ENCODE assay signal across 28 mouse cellular contexts in the genomic region with DNA sequence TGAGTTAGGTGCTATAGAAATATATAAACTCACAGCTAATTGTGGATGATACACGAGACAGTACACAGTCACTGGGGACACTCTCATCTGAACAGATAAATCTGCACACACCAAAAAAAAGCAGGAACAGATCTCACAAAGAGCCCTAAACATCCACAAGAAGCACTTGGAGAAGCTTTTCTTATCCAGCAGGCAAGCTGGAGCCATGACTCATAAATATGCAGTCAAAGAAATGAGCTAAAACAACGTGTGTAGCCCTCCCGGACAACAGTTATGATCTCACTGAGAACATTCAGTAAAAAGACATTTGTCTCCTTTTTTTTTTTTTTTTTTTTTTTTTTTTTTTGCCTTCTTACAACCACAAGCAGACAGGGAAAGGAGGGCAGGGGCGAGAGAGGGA.
DNase-seq lines count a peak whose midpoint lies in the region; ATAC-seq lines count a peak whose summit lies in the region.
"Had no signal": no experiment of that assay in that cellular context is flagged by ENCODE, and none has a peak within 500 bp of the region (broad histone marks: within the 10 kb centered on the region; RNA-seq: fewer than 3 reads in every experiment).

No protein-coding gene starts in this region.

- DNase-seq in intestine, embryonic 14.5 days (ENCODE audit: low spot score), result peak; percentile 42
- peak; percentile 15 for DNase-seq in right cerebral cortex, adult 18-20 months
- no peak for DNase-seq in right cerebral cortex, postnatal 25 days
- DNase-seq in brain, adult 2 months (ENCODE audit: low read depth, low spot score), result peak; percentile 27
- no peak for DNase-seq in testis, postnatal 10 days (ENCODE audit: low spot score)
- DNase-seq in cerebellum, postnatal 36 days, result no peak
- DNase-seq: adrenal gland, postnatal 10 days; adrenal gland, postnatal 36 days; cerebellum, adult 11 months; cerebellum, adult 2 months; cerebellum, adult 9-11 months; cerebellum, postnatal 25 days; embryo, embryonic 11 days; gastrocnemius, adult 2 months; gastrocnemius, postnatal 14 days; heart, adult 11 months had no signal

- H3K27ac ChIP-seq in intestine, embryonic 14.5 days (ENCODE audit: low read depth), result no peak overlapping the region
- no peak overlapping the region for H3K27ac ChIP-seq in intestine, embryonic 16.5 days (ENCODE audit: low read length)
- H3K27ac ChIP-seq: embryonic facial prominence, embryonic 10.5 days; embryonic facial prominence, embryonic 13.5 days; forebrain, embryonic 10.5 days; forebrain, embryonic 13.5 days; gastrocnemius, adult 2 months; hindbrain, embryonic 12.5 days; hindbrain, embryonic 15.5 days; intestine, embryonic 15.5 days had no signal

- no peak for ATAC-seq in intestine, embryonic 14.5 days (replicated peaks; ENCODE audit: low FRiP score, low TSS enrichment, low read depth)
- no peak for ATAC-seq in intestine, embryonic 16.5 days
- ATAC-seq: forebrain, embryonic 13.5 days; forebrain, embryonic 16.5 days; intestine, embryonic 15.5 days; Patski had no signal

- no peak overlapping the region for H3K4me3 ChIP-seq in intestine, embryonic 14.5 days (ENCODE audit: low read depth, low read length)
- no peak overlapping the region for H3K4me3 ChIP-seq in intestine, embryonic 16.5 days (ENCODE audit: low read length)
- H3K4me3 ChIP-seq: embryonic facial prominence, embryonic 10.5 days; embryonic facial prominence, embryonic 13.5 days; forebrain, embryonic 10.5 days; forebrain, embryonic 13.5 days; gastrocnemius, adult 2 months; hindbrain, embryonic 12.5 days; hindbrain, embryonic 15.5 days; intestine, embryonic 15.5 days had no signal

- no peaks in the 10 kb centered on the region for H3K36me3 ChIP-seq in intestine, embryonic 14.5 days (ENCODE audit: control insufficient read depth, insufficient read depth, low read length)
- no peaks in the 10 kb centered on the region for H3K36me3 ChIP-seq in intestine, embryonic 16.5 days (ENCODE audit: control insufficient read depth, insufficient read depth, low read length)
- H3K36me3 ChIP-seq: embryonic facial prominence, embryonic 10.5 days; embryonic facial prominence, embryonic 13.5 days; forebrain, embryonic 10.5 days; G1E; hindbrain, embryonic 12.5 days; hindbrain, embryonic 15.5 days; intestine, embryonic 15.5 days had no signal

- H3K4me2 ChIP-seq in intestine, embryonic 14.5 days (ENCODE audit: low read length), result no peak overlapping the region
- no peak overlapping the region for H3K4me2 ChIP-seq in intestine, embryonic 16.5 days (ENCODE audit: low read depth, low read length)
- H3K4me2 ChIP-seq: embryonic facial prominence, embryonic 13.5 days; forebrain, embryonic 13.5 days; heart, embryonic 11.5 days; hindbrain, embryonic 12.5 days; hindbrain, embryonic 15.5 days; intestine, embryonic 15.5 days had no signal

- H3K9me3 ChIP-seq in intestine, embryonic 14.5 days (ENCODE audit: control insufficient read depth, low read length), result no peaks in the 10 kb centered on the region
- no peaks in the 10 kb centered on the region for H3K9me3 ChIP-seq in intestine, embryonic 16.5 days (ENCODE audit: control insufficient read depth, low read length)
- H3K9me3 ChIP-seq: embryonic facial prominence, embryonic 10.5 days; embryonic facial prominence, embryonic 13.5 days; forebrain, embryonic 10.5 days; forebrain, embryonic 13.5 days; G1E; hindbrain, embryonic 12.5 days; hindbrain, embryonic 15.5 days; intestine, embryonic 15.5 days had no signal

- H3K27me3 ChIP-seq in intestine, embryonic 14.5 days (replicated peaks; ENCODE audit: control insufficient read depth, insufficient read depth, low read length), result no peaks in the 10 kb centered on the region
- H3K27me3 ChIP-seq in intestine, embryonic 16.5 days (replicated peaks; ENCODE audit: control insufficient read depth, insufficient read depth, low read length), result no peaks in the 10 kb centered on the region
- H3K27me3 ChIP-seq: embryonic facial prominence, embryonic 13.5 days; forebrain, embryonic 13.5 days; hindbrain, embryonic 12.5 days; hindbrain, embryonic 15.5 days; intestine, embryonic 15.5 days; Patski had no signal

- WGBS in intestine, embryonic 14.5 days, result 47% methylated on average over 4 of the region's 4 CpGs
- 57% methylated on average over 4 of the region's 4 CpGs for WGBS in intestine, embryonic 16.5 days

- H3K4me1 ChIP-seq in intestine, embryonic 14.5 days (replicated peaks; ENCODE audit: control insufficient read depth, insufficient read depth, low read length), result no peaks in the 10 kb centered on the region
- no peaks in the 10 kb centered on the region for H3K4me1 ChIP-seq in intestine, embryonic 16.5 days (ENCODE audit: control insufficient read depth, insufficient read depth, low read length)
- H3K4me1 ChIP-seq: embryonic facial prominence, embryonic 13.5 days; forebrain, embryonic 13.5 days; hindbrain, embryonic 12.5 days; hindbrain, embryonic 15.5 days; intestine, embryonic 15.5 days had no signal

- no peak overlapping the region for H3K9ac ChIP-seq in intestine, embryonic 14.5 days (ENCODE audit: low read length)
- H3K9ac ChIP-seq in intestine, embryonic 16.5 days (ENCODE audit: low read depth, low read length), result no peak overlapping the region
- H3K9ac ChIP-seq: embryonic facial prominence, embryonic 13.5 days; forebrain, embryonic 13.5 days; hindbrain, embryonic 12.5 days; hindbrain, embryonic 15.5 days; intestine, embryonic 15.5 days had no signal

Comparison
In these comparisons a context has a peak if more than half of its experiments do, and no peak if none do; other contexts are left out.
1. DNase-seq: peak in intestine, embryonic 14.5 days (single experiment), right cerebral cortex, adult 18-20 months (single experiment) and brain, adult 2 months (single experiment); none in right cerebral cortex, postnatal 25 days (single experiment), testis, postnatal 10 days (single experiment) and cerebellum, postnatal 36 days (0 of 2).